In genomic region chr6:83427968-83428731, GRCm38 (mm10) we compare ENCODE assay signal across 8 mouse cellular contexts. TPM values are rescaled to one million over a fixed set of nuclear protein-coding genes. Genes with fewer than 3 reads are reported as not detected.
DNase-seq lines count a peak whose midpoint lies in the region; ATAC-seq and TF ChIP-seq lines count a peak whose summit lies in the region.

No protein-coding gene starts in this region.

- intact Hi-C loops in left cerebral cortex, postnatal 4 days (cut with DNase I), result no loop called here

- H3K9me3 ChIP-seq in midbrain, embryonic 10.5 days (replicated peaks), result no peaks in the 10 kb centered on the region
- no peaks in the 10 kb centered on the region for H3K9me3 ChIP-seq in midbrain, embryonic 11.5 days (ENCODE audit: control insufficient read depth, low read length)
- no peaks in the 10 kb centered on the region for H3K9me3 ChIP-seq in hindbrain, postnatal 0 days (ENCODE audit: low read length)

- H3K4me3 ChIP-seq in midbrain, embryonic 10.5 days, result no peak overlapping the region
- no peak overlapping the region for H3K4me3 ChIP-seq in midbrain, embryonic 11.5 days (ENCODE audit: low read depth, low read length)
- no peak overlapping the region for H3K4me3 ChIP-seq in hindbrain, postnatal 0 days (ENCODE audit: low read length)

- H3K27me3 ChIP-seq in midbrain, embryonic 10.5 days (ENCODE audit: low read depth, poor library complexity, severe bottlenecking), result no peaks in the 10 kb centered on the region
- H3K27me3 ChIP-seq in midbrain, embryonic 11.5 days (ENCODE audit: control insufficient read depth, insufficient read depth, low read length), result no peaks in the 10 kb centered on the region
- no peaks in the 10 kb centered on the region for H3K27me3 ChIP-seq in hindbrain, postnatal 0 days (ENCODE audit: insufficient read depth, low read length)

- no peak overlapping the region for H3K4me2 ChIP-seq in midbrain, embryonic 11.5 days
- H3K4me2 ChIP-seq in hindbrain, postnatal 0 days (ENCODE audit: low read depth, low read length), result no peak overlapping the region

- no peak overlapping the region for H3K9ac ChIP-seq in midbrain, embryonic 11.5 days (ENCODE audit: low read length)
- H3K9ac ChIP-seq in hindbrain, postnatal 0 days (replicated peaks; ENCODE audit: low read length), result no peak overlapping the region

- no peak for TF ChIP-seq CTCF in hindbrain, postnatal 0 days (IDR thresholded peaks at IDR 0.05; ENCODE audit: low read depth)

- peak overlapping the region; percentile 66 for H3K27ac ChIP-seq in midbrain, embryonic 10.5 days (replicated peaks)
- H3K27ac ChIP-seq in midbrain, embryonic 11.5 days (ENCODE audit: low read depth, low read length), result no peak overlapping the region
- peak overlapping the region; percentile 57 for H3K27ac ChIP-seq in hindbrain, postnatal 0 days

- H3K36me3 ChIP-seq in midbrain, embryonic 10.5 days, result peaks cover 63% of the 10 kb centered on the region
- H3K36me3 ChIP-seq in midbrain, embryonic 11.5 days (ENCODE audit: control insufficient read depth, insufficient read depth, low read length), result peaks cover 7% of the 10 kb centered on the region; the same call in 1 of the 2 replicates
- H3K36me3 ChIP-seq in hindbrain, postnatal 0 days (ENCODE audit: insufficient read depth, low read length), result no peaks in the 10 kb centered on the region

- WGBS in midbrain, embryonic 10.5 days, result 72% methylated on average over 5 of the region's 5 CpGs
- 63% methylated on average over 5 of the region's 5 CpGs for WGBS in midbrain, embryonic 11.5 days
- 22% methylated on average over 5 of the region's 5 CpGs for WGBS in hindbrain, postnatal 0 days

- peaks cover 81% of the 10 kb centered on the region for H3K4me1 ChIP-seq in midbrain, embryonic 10.5 days
- H3K4me1 ChIP-seq in midbrain, embryonic 11.5 days (ENCODE audit: control insufficient read depth, insufficient read depth, low read length), result peaks cover 30% of the 10 kb centered on the region
- H3K4me1 ChIP-seq in hindbrain, postnatal 0 days (ENCODE audit: insufficient read depth, low read length), result peaks cover 2% of the 10 kb centered on the region; the same call in 1 of the 2 replicates

- DNase-seq in midbrain, embryonic 10.5 days (ENCODE audit: low spot score), result no peak
- DNase-seq in midbrain, embryonic 11.5 days (ENCODE audit: low spot score, missing footprints), result no peak
- peak; percentile 88 for DNase-seq in cerebellum, adult 11-12 months
- DNase-seq in frontal cortex, postnatal 36 days (ENCODE audit: low spot score in 2 of 2), result peak; percentile 53 to 63
- peak; percentile 73 for DNase-seq in hindbrain, postnatal 0 days (ENCODE audit: low spot score)
- DNase-seq in left cerebral cortex, postnatal 4 days, result peak; percentile 78
- peak; percentile 54 for DNase-seq in right cerebral cortex, postnatal 14 days

- ATAC-seq in midbrain, embryonic 11.5 days (ENCODE audit: low FRiP score), result no peak
- peak; percentile 75 for ATAC-seq in hindbrain, postnatal 0 days
- ATAC-seq in megakaryocyte progenitor cell, adult 5-6 weeks (replicated peaks; ENCODE audit: poor library complexity), result no peak

RNA-seq across cellular contexts. Expression of gene Tet3, which starts 30.7 kb away (rescaled TPM):
- polyA plus RNA-seq in midbrain, embryonic 10.5 days (2016; fragmentation: Nextera tagmentation; extraction: Ambion mirVana), result 45.1 and 51.0 TPM in 2 replicates
- polyA plus RNA-seq in midbrain, embryonic 11.5 days (2014; fragmentation: Nextera tagmentation; extraction: Ambion mirVana), result 38.5 and 39.9 TPM in 2 replicates
- total RNA-seq in hindbrain, postnatal 0 days (2014; rRNA removed), result 30.8 and 34.8 TPM in 2 replicates
- polyA plus RNA-seq in hindbrain, postnatal 0 days (2015; fragmentation: Nextera tagmentation; extraction: Ambion mirVana), result 38.0 and 41.9 TPM in 2 replicates
- total RNA-seq in left cerebral cortex, postnatal 4 days (2021), result 100 to 1,000 TPM; 112 to 117 TPM
- 27.9 and 29.6 TPM in 2 replicates for total RNA-seq in megakaryocyte progenitor cell, adult 5-6 weeks (2015)
- total RNA-seq in megakaryocyte progenitor cell, adult 5-6 weeks (2017), result 12.2 and 14.5 TPM in 2 replicates

Comparison
In these comparisons a context has a peak if more than half of its experiments do, and no peak if none do; other contexts are left out.
1. DNase-seq: peak in cerebellum, adult 11-12 months (single experiment), frontal cortex, postnatal 36 days (2 of 2), hindbrain, postnatal 0 days (single experiment), left cerebral cortex, postnatal 4 days (single experiment) and right cerebral cortex, postnatal 14 days (single experiment); none in midbrain, embryonic 10.5 days (single experiment) and midbrain, embryonic 11.5 days (single experiment).